Mouse (Mus musculus) mouse trophoblast stem cell (cell line): Measurements from ENCODE around the gene Irf3.

ENCODE experiments used
- in situ Hi-C, 2 experiments: fragments of 300-500 bp; cut with MseI, MboI; formaldehyde crosslinking; loops; 2 replicates in 1 of 2; 3 replicates in 1 of 2; pipeline ENCODE4 v1.15.1; 2025

Gene Irf3

DNA sequence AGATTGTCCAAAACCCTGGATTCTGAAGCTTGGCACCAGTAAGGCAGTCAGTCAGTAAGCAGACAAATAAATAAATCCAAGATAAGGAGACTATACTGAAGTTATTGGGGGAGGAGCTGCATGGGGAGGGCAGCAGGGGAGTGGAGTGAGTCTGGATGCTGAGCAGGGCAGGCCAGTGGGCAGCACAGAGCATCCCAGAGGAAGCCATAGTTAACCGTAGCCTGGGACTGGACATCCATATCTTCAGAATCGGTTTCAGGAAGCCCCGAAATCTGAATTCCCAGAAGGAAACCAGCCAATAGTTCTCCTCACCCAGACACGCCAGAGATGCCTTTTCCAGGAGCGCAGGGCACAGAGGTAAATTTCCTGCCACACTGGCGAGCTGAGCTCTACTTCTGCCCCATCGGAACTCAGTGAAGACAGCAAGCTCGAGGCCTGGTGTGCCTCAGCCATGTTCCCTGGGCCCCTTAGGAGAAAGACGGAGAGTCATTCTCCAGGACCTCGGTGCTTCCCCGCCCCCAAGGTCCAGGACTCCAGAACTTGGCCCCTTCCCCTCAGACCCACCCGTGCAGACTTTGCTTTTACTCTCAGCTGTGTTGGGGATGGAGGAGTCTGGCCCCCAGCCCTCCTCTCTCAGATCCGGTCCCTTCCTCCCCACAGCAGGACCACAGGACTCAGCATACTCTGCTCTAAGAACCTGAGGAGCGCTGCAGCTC, 23.9 kb upstream of the Irf3 start:
- in situ Hi-C loops: no loop called here

DNA sequence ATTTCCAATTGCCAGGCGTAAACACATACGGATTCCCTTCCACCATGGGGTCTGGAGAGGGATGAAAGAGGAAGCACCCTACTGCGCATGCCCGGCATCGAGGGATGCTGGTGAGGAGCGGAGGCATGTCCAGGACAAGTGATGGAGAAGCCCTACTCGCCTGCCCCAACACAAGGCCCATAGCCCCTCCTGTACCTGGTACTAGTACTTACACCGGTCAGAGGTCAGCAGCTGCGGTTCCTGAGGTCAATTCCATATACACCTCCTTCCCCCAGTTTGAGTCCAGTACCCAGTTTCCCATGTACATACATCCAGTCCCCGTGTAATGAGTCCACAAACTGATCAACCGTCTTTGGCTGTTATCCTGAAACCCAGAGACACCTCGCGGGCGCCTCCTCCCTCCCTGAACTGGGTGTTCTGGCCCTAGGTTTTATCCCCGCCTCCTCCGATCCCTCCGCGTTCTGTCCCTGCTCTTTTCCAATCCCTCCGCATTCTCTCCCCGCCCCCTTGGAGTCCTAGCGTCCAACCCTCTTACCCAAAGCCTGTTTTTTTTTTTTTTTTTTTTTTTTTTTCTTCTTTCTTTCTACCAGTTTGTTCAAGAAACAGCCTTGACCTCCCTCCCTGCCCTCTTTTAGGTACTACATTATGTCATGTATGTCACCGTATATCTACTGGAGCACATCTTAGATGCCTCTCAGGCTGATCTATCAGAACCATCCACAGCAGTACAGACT, 22.9 kb upstream of the Irf3 start, which contains the start of gene Cpt1c:
TSS of gene Cpt1c (minus strand) at position 469 of the 734 bp plus-strand sequence.
- in situ Hi-C loops: no loop called here

DNA sequence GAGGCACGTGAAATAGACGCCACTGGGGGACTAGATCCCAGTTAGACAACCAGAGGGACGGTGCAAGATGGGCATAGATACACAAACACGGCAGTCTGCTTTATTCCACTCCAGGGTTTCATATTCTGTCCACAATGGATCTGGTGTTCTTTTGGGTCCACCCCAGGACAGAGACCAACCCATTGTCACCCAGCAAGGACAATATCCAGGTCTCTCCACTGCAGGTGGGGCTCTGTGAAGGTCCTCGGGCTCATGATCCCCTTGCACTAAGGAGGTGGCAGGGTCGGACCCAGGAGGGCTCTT, 22.4 kb upstream of the Irf3 start:
- in situ Hi-C loops: no loop called here

DNA sequence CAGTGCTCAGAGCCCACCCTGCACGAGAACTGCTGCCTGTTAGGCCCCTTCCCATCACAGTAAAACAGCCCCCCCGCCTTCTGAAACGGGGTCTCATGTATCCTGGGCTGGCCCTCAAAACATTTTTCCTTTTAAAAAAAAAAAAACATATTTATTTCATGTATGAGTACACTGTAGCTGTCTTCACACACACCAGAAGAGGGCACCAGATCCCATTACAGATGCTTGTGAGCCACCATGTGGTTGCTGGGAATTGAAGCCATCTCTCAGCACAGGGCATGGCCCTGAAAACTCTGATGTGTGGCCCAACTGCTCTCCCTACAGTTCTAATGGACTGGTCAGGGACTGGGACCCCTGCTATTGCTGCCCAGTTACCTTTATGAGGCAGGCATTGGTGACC, 19.1 kb upstream of the Irf3 start:
- in situ Hi-C loops: no loop called here

DNA sequence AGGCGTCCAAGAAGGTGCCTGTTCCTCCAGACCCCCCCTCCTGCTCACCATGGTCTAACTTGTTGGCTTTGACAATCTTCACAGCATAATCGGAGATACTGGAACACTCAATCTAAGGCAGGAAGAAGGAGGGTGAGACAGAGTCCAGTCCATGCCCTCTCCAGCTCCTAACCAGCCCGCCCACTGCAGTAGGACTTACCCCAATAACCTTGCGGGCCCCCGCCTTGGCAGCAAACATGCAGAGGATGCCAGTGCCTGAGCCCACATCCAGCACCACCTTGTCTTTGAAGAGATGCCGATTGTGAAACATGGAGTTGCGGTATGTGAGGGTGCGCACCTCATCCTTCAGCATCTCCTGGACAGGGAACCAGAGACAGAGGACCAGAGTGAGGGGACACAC, 15.9 kb upstream of the Irf3 start:
- in situ Hi-C loops: no loop called here

DNA sequence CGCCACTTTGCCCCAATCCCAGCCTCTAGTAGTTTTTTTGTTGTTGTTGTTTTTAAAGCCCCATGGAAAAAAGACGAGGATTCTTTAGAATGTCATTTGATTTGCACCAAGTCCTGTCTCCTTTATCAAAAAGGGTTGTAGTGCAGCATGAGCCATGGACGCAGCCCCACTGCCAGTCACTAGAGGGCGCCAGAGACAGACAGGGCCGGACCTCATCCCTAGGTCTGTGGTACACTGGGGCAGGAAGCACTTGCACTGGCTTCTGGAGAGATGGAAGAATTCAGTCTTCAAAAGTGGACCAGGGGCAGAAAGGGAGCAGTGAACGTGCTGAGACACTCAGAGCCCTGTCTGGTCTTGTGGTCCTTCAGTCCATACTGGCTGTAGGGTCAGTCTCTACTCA, 14.4 kb upstream of the Irf3 start:
- in situ Hi-C loops: no loop called here

DNA sequence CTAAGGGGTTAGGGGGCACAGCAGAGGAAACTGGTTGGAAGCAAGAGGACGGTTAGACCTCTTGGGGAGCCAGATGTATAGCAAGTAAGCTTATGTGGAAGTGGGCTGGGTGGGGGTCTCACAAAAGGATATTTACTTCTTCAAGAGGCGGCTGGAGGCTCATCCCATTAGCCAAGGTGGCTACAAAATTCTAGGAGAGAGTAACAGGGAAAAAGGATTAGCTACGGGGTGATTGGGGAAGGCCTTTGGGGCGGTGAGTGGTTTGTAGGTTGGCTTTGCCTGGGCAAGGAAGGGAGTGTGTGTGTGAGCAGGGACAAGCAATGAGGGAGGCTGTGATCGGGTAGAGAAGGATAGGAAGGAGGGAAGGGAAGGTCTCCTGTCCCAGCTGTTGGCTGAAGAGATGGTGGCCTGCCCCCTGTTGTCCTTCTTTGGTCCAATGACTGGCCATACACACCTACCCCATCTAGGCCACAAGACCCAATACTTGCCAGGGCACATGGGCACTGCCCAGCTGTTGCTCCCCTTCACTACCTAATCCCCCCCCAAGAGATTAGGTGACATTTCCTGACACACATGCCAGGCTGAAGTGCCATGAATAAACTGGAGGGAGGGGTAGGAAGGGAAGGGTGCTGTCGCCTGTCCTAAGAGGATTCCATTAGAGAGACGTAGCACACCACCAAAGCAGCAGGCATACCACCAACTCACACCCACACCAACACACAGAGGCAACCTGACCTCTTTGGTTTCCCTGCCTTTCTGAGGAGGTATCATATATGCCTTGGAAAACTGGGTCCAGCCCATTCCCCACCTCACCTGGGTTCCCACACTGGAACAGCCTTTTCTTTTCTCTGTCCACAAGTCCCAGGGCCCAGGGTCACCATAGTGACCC, 13.3 kb upstream of the Irf3 start:
- in situ Hi-C loops: no loop called here

DNA sequence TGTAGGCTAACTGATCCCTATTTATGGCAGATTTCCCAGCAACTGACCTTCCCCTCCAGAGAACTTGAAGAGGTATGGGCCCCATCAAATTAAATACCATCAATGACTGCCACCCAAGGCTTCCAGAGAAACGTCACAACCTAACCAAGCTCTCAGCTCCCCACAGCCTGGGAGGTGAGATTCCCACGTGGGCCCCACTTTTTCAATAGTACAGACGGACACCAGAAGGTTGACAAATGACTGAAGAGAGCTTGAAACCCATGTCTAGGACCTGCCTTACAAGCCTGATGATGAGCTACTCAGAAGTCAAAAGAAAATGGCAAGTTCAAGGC, 12.6 kb upstream of the Irf3 start:
- in situ Hi-C loops: no loop called here

DNA sequence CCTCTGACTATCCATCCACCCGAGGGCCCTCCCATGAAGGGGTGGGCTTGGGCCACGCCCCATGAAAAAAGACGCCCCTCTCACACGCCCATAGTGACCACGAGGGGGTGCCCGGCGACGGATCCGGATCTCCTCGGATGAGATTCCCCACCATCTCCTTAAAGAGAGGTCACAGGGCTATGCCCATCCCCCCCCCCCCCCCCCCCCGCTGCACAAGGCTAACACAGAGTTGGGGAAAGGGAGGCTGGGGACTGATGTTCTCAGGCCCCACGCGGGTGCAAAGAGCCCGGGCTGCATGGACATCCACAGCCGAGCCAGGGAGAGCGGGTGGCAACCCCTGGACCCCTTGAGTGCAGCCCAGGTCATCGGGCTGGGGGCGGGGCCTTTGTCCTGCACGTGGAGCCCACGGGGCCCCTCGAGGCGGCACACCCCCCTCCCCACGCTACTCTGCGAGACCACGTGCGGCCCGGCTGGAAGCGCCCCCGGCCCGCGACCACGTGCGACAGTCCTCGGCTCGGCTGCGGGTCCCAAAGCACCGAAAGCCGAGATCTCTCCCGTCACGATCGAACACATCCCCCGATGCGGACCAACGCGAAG, 11.8 kb upstream of the Irf3 start:
- in situ Hi-C loops: no loop called here

DNA sequence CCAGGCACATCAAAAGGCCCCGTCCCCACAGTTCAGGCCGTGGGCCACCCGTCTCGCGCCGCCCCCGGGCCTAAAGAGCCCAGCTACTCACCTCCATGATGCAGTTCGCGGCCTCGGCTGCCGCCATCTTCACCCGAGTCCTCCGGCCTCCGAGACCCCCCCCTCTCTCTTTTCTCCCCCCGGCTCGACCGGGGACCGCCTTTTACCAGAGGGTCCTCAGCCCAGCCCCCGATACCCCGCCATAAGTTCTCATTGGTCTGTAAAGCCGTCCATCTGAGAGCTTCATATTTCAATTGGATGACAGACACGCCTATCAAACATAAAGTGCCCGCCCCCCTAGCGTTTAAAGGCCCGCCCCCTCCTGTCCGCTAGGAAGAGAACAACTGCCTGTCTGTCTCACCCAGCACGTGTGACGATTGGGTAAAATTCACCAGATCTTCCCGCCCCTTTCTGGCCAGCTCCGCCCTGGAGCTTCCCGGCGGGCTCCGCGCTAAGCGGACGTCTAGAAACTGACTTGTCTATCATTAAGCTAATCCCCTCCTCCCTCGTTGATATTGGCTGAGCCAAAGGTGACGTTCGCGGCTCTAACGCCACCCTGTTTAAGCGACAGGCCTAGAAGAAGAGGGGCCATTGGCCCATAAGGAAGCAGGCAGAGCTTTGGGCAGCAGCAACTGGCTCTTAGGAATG, 11.1 kb upstream of the Irf3 start, which contains the start of gene Prmt1:
TSS of gene Prmt1 (minus strand) at position 377 of the 687 bp plus-strand sequence.
- in situ Hi-C loops: no loop called here

DNA sequence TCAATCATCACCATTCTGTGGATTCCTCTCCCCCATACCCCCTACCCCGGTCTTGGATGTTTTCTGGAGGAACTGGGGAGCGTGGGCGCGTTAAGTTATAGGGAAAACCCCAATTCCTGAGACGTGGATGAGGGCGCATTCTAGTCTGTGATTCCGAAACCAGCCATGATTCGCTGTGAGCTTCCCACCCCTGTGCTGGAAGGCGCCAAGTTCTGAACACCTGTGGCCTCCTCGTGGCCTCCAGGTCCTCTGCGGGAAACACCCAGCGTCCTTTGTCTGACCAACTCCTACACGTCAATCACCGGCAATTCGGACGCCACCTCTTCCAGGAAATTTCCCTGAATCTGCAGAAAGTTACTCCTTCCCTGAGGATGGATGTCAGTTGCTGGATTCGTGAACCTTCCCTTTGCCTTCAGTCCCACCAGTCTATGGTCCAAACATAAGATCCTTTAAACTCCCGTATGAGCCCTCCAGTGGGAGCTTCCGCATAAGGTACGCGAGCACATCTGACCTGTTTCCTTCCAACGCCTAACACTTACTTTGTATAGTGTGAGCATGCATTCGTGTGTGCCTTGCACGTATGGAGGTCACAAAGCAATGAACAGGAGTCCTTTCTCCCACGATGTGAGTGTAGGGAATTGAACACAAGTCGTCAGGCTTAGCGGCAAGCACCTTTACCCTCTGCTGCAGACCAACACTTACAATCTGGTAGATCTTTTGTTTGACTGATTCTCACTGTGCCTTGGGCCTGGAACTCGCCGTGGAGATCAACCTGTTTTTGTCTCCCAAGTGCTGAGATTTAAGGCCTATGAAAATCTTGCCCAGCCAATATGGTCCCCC, 10.3 kb upstream of the Irf3 start:
- in situ Hi-C loops: no loop called here

DNA sequence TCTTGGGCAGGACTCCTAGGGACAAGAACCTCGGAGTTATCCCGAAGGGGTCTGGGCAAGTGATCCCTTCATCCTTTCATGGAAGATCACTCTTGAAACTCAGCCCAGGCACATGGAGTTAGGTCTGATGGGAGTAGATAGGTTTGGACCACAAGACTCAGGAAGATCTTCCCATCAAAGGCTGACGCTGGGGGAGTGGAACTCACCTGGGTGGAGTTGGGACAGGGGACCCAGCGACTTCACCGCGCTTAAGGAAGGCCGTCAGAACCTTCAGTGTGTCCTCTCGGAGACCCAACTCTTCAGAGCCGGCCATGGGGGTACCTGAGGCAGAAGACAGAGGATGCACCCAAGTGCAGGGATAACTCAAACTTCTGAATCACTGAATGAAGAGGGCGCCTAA, 776 bp upstream of the Irf3 start:
- in situ Hi-C loops: no loop called here

DNA sequence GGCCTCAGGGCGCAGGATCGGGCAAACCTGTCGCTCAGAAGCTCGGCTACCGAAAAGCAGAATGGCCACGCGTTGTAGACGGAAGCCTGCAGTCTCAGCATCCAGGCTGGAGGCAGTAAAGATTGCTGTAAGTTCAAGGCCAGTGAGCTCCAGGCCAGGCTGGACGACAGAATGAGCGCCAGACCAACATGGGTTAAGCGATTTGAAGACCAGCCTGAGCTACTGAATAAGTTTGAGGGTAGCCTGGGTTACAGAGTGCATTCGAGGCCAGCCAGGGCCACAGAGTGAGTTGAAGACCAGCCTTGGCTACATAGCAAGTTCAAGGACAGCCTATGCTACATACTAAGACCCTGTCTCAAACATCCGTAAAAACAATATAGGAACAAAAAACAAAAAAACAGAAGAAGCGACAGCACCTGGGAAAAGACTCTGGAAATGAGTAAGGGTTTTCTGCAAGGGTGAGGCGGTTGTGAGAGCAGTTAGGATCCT, 536 bp downstream of the Irf3 start:
- in situ Hi-C loops: no loop called here

DNA sequence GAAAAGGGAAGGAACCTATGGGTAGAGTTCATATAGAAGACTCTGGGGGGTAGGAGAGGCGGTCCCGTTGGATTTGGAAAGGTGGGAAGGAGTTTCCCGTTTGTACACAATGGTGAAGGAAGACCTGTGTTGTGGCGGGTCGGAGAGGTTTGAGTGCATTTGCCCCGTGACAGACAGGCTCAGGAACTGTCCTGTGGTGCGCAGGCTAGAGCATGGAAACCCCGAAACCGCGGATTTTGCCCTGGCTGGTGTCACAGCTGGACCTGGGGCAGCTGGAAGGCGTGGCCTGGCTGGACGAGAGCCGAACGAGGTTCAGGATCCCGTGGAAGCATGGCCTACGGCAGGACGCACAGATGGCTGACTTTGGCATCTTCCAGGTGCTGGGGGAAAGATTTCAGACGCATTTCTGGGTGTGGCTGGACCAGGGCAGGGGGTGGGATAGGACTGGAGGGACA, 1.1 kb downstream of the Irf3 start, which contains the start of gene Bcl2l12:
TSS of gene Bcl2l12 (minus strand) at position 212 of the 455 bp plus-strand sequence.
- in situ Hi-C loops: no loop called here

DNA sequence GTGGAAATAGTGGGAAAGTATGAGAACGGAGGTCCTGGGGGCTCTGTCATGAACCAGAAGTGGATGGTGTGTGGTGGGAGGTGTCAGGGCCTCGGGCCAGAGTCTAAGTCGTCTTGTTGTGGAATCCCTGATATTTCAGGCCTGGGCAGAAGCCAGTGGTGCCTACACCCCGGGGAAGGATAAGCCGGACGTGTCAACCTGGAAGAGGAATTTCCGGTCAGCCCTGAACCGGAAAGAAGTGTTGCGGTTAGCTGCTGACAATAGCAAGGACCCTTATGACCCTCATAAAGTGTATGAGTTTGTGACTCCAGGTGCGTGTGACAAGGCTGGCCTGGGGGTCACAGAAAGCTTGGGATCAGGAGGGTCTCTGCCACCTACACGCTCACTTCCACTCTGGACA, 2.3 kb downstream of the Irf3 start:
- in situ Hi-C loops: no loop called here

DNA sequence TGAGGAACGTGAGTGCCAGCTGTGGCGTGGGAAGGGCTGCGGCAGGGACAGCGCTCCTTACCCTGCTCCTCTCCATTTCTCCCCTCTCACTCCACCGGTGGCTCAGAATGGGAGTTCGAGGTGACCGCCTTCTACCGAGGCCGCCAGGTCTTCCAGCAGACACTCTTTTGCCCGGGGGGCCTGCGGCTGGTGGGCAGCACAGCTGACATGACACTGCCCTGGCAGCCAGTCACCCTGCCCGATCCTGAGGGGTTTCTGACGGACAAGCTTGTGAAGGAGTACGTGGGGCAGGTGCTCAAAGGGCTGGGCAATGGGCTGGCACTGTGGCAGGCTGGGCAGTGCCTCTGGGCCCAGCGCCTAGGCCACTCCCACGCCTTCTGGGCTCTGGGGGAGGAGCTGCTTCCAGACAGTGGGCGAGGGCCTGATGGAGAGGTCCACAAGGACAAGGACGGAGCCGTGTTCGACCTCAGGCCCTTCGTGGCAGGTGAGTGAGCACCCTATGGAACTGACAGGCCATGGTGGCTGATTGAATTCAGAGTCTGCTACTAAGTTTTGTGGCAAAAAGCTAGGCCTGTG, 3.2 kb downstream of the Irf3 start:
- in situ Hi-C loops: no loop called here

DNA sequence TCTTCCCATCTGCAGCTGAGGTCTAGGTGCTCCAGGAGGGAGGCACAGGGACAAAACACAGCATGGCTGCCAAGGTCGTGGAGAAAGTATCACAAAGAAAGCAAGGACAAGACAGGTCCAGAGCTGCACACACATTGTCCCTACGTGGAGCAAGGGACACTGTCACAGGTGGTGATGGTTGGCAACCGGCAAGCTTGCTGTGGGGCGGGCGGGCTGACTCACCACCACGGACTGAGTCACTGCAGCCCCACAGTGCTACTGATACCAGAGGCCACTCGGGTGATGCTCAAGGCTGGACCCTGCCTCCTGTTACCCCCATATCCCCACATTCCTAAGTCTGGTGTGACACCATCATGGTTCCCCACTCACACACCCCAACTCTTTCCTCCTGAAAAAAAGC, 5.0 kb downstream of the Irf3 start:
- in situ Hi-C loops: no loop called here

DNA sequence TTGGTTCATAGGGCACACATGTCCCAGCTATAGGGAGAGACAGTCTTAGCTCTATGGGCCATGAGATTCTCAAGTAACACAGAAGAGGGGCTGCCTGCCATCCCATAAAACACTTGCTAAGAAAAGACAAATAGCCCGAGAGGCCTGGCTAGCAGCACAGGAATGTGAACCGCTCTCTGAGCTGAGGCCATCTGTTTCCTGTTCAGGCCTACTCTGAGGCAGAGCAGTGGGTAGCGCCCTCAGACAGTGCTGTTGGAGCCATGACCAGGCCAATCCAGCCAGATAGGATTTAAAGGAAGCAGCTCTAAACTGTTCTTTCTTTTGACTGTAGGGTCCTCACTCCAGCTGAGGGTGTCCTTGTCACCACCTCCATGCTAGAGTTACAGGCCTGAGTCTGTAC, 7.1 kb downstream of the Irf3 start:
- in situ Hi-C loops: no loop called here

DNA sequence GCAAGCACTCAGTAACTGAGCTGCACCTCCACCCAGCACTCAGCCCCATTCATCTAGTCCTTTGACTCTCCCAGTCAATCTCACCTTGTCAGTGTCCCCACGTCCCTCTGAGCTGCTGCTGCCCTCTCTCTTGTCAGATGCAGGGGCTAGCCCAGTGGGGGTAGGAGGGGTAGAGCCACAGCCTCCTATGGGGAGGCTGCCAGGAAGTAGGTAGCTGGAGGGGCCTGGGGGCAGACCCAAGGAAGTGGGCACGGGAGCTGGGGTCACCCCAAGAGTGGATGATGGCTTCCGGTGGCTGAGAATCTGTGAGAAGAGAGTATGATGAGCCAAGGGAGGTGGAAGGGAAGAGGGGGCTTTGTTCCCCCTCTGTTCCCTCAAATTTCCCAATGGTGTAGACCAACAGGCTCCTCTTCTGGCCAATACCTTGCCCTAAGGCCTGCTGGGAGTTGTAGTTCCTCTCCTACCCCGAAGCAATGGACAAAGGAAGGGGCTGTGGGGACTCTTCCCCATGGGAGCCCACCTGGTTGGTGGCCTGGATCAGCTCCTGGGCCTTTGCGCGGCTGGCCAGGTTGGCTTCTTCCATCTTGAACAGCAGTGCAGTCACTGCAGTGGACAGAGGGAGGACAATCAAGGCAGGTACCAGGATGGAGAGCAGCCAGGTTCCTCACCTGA, 8.0 kb downstream of the Irf3 start:
- in situ Hi-C loops: no loop called here
